Mouse (Mus musculus) brain, embryonic 14.5 days (tissue): ENCODE data around the gene Slc5a8.

Experiments
- CTCF ChIP-seq: fragments of 200-500 bp; IDR thresholded peaks from 2 replicates; pipeline ENCODE4 v1.5.1; 2012; ENCODE audit warnings: inconsistent platforms, mild to moderate bottlenecking, moderate library complexity, borderline replicate concordance; ENCODE audit not compliant: insufficient read depth, insufficient read length; ENCODE audit errors: extremely low read depth
- POLR2A ChIP-seq: fragments of 200-500 bp; IDR thresholded peaks from 2 replicates; pipeline ENCODE4 v1.6.1; 2012; ENCODE audit warnings: mild to moderate bottlenecking, inconsistent platforms, borderline replicate concordance; ENCODE audit not compliant: poor library complexity, insufficient read depth, insufficient read length, severe bottlenecking; ENCODE audit errors: extremely low read depth

- TF ChIP-seq POLR2A (no peak), CTCF (no peak)
Observed at GRCm38 (mm10) chr10:88888376-88888775, 2.6 kb downstream of the Slc5a8 start.
